Mouse (Mus musculus): ENCODE data around the gene Zfp629. TPM values are rescaled to one million over a fixed set of nuclear protein-coding genes. Genes with fewer than 3 reads are reported as not detected.
"Not testable (repeated sequence)": the region's sequence is repeated elsewhere in the genome, so short reads cannot be mapped to it uniquely, and the experiment has no call there.

Zfp629 gene
- polyA plus RNA-seq, 1 experiment from 2014 or later, result 26.1 TPM

DNA sequence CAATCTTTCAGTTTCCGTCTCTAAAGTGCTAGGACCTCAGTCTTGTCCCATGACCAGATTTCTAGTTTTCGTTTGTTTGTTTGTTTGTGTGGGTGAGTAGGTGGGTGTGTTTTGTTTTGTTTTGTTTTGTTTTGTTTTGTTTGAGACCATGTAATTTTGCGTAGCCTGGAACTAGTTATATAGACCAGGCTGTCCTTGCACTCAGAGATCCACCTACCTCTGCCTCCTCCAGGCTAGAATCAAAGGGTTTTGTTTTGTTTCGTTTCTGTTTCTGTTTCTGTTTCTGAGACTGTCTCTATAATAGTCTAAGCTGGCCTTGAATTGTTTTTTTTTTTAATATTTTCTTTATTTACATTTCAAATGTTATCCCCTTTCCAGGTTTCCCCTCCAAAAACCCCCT lies 30.8 kb upstream of the Zfp629 start:
- Histone ChIP-seq H3K9me3 (no peaks in the 10 kb centered on the region), H3K9ac (replicated peaks) (no peak overlapping the region), H3K4me3 (replicated peaks) (no peak overlapping the region), H3K27ac (no peak overlapping the region), H3K27me3 (no peaks in the 10 kb centered on the region; the same call in 1 of the 2 replicates), H3K4me1 (replicated peaks) (no peaks in the 10 kb centered on the region), H3K4me2 (no peak overlapping the region), H3K36me3 (no peaks in the 10 kb centered on the region)
- WGBS, result 90% methylated on average over 4 of the region's 4 CpGs
- no peak for ATAC-seq (ENCODE audit: insufficient number of reproducible peaks, insufficient read depth, low FRiP score, low TSS enrichment, low read depth)

- Histone ChIP-seq H3K4me3 (replicated peaks) (no peak overlapping the region), H3K4me1 (replicated peaks) (no peaks in the 10 kb centered on the region; the same call in 1 of the 2 replicates), H3K27me3 (no peaks in the 10 kb centered on the region; the same call in 1 of the 2 replicates), H3K4me2 (no peak overlapping the region), H3K27ac (no peak overlapping the region), H3K9ac (replicated peaks) (no peak overlapping the region), H3K9me3 (no peaks in the 10 kb centered on the region), H3K36me3 (no peaks in the 10 kb centered on the region)
- no peak for ATAC-seq (ENCODE audit: insufficient number of reproducible peaks, insufficient read depth, low FRiP score, low TSS enrichment, low read depth)
- 81% methylated on average over 4 of the region's 4 CpGs for WGBS
Observed at GRCm38 (mm10) chr7:127642254-127642653, 26.7 kb upstream of the Zfp629 start.

- no peak for ATAC-seq (ENCODE audit: insufficient number of reproducible peaks, insufficient read depth, low FRiP score, low TSS enrichment, low read depth)
- Histone ChIP-seq H3K4me3 (replicated peaks) (no peak overlapping the region), H3K36me3 (no peaks in the 10 kb centered on the region)
Observed at GRCm38 (mm10) chr7:127641260-127641659, 25.7 kb upstream of the Zfp629 start.

GRCm38 (mm10) chr7:127636963-127637362 lies 21.4 kb upstream of the Zfp629 start:
- peak overlapping the region; percentile 58 for H3K4me3 ChIP-seq (replicated peaks)
- peak; percentile 42; the same call in 1 of the 2 replicates for ATAC-seq (ENCODE audit: insufficient number of reproducible peaks, insufficient read depth, low FRiP score, low TSS enrichment, low read depth)
- peak overlapping the region; percentile 74 for H3K4me2 ChIP-seq
- under 1% methylated on average over 27 of the region's 27 CpGs for WGBS
- H3K9me3 ChIP-seq, result no peaks in the 10 kb centered on the region
- no peaks in the 10 kb centered on the region for H3K36me3 ChIP-seq
- H3K4me1 ChIP-seq (replicated peaks), result no peaks in the 10 kb centered on the region; the same call in 1 of the 2 replicates
- H3K27me3 ChIP-seq, result no peaks in the 10 kb centered on the region
- H3K27ac ChIP-seq, result no peak overlapping the region
- H3K9ac ChIP-seq (replicated peaks), result peak overlapping the region; percentile 63

More at GRCm38 (mm10) chr7:127641260-127641659, 25.7 kb upstream of the Zfp629 start:
- no peak overlapping the region for H3K9ac ChIP-seq (replicated peaks)
- no peak overlapping the region for H3K4me2 ChIP-seq
- H3K27ac ChIP-seq, result no peak overlapping the region
- no peaks in the 10 kb centered on the region; the same call in 1 of the 2 replicates for H3K27me3 ChIP-seq
- WGBS, result 49% methylated on average over 4 of the region's 4 CpGs
- no peaks in the 10 kb centered on the region for H3K9me3 ChIP-seq
- H3K4me1 ChIP-seq (replicated peaks), result no peaks in the 10 kb centered on the region; the same call in 1 of the 2 replicates

DNA sequence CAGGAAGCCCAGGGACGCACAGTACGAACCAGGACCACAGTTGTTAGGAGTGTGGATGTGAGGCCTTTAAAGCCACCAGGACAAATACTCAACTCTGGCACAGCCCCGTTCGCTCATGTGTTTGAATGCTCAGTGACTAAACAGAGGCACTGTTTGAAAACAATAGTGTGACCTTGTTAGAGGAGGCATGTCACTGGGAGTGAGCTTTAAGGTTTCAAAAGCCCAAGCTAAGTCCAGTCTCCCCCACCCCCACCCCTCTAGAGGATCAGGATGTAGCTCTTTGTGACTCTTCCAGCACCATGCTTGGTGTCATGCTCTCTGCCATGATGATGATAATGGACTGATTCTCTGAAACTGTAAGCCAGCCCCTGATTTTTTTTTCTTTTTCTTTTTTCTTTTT lies 15.8 kb upstream of the Zfp629 start:
- no peaks in the 10 kb centered on the region for H3K4me1 ChIP-seq (replicated peaks)
- H3K27ac ChIP-seq, result no peak overlapping the region
- H3K4me2 ChIP-seq, result no peak overlapping the region
- H3K9ac ChIP-seq (replicated peaks), result no peak overlapping the region
- 90% methylated on average over 4 of the region's 4 CpGs for WGBS
- no peaks in the 10 kb centered on the region for H3K27me3 ChIP-seq
- ATAC-seq (ENCODE audit: insufficient number of reproducible peaks, insufficient read depth, low FRiP score, low TSS enrichment, low read depth), result no peak
- H3K4me3 ChIP-seq (replicated peaks), result no peak overlapping the region
- no peaks in the 10 kb centered on the region for H3K9me3 ChIP-seq
- H3K36me3 ChIP-seq, result no peaks in the 10 kb centered on the region

DNA sequence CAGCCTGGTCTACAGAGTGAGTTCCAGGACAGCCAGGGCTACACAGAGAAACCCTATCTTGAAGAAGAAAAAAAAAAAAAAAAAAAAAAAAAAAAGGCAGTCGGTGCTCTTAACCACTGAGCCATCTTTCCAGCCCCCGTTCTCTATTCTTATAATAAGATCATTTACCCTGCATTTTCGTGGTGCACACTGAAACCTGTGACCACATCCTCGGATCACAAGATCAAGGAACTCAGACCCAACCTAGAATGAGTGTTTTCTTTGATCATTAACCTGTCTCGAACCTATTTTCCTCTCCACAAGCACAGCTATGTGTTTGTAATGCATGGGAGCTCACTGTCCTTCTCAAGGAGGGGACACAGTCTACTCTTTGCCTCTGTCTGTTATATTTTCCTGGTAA lies 13.0 kb upstream of the Zfp629 start:
- ATAC-seq (ENCODE audit: insufficient number of reproducible peaks, insufficient read depth, low FRiP score, low TSS enrichment, low read depth), result no peak
- H3K27me3 ChIP-seq, result no peaks in the 10 kb centered on the region
- no peaks in the 10 kb centered on the region for H3K36me3 ChIP-seq
- no peak overlapping the region for H3K4me2 ChIP-seq
- no peak overlapping the region for H3K9ac ChIP-seq (replicated peaks)
- 86% methylated on average over 5 of the region's 5 CpGs for WGBS
- no peaks in the 10 kb centered on the region for H3K9me3 ChIP-seq
- H3K27ac ChIP-seq, result no peak overlapping the region
- no peaks in the 10 kb centered on the region for H3K4me1 ChIP-seq (replicated peaks)
- H3K4me3 ChIP-seq (replicated peaks), result no peak overlapping the region

DNA sequence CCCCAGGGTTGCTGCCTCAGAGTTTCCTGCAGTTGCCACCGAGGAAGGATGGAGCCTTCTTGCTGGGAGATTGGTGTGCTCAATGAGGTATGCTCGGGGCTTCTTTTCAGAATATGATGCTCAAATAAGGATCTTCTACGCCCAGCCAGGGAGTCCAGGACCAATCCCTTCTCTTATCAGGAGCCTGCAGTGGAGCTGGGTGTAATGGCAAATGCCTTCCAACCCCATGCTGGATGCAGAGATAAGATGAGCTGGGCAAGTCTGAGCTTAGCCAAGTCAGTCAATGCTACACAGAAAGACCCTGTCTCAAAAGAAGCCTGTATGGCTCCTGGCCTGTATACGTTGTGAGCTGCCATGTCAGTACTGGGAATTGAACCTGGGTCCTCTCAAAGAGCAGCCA lies 10.9 kb upstream of the Zfp629 start:
- H3K27ac ChIP-seq, result no peak overlapping the region
- WGBS, result 85% methylated on average over 4 of the region's 4 CpGs
- no peak overlapping the region for H3K4me2 ChIP-seq
- no peaks in the 10 kb centered on the region for H3K36me3 ChIP-seq
- no peak overlapping the region for H3K4me3 ChIP-seq (replicated peaks)
- no peak overlapping the region for H3K9ac ChIP-seq (replicated peaks)
- no peaks in the 10 kb centered on the region for H3K4me1 ChIP-seq (replicated peaks)
- no peak for ATAC-seq (ENCODE audit: insufficient number of reproducible peaks, insufficient read depth, low FRiP score, low TSS enrichment, low read depth)
- H3K9me3 ChIP-seq, result no peaks in the 10 kb centered on the region
- H3K27me3 ChIP-seq, result no peaks in the 10 kb centered on the region

DNA sequence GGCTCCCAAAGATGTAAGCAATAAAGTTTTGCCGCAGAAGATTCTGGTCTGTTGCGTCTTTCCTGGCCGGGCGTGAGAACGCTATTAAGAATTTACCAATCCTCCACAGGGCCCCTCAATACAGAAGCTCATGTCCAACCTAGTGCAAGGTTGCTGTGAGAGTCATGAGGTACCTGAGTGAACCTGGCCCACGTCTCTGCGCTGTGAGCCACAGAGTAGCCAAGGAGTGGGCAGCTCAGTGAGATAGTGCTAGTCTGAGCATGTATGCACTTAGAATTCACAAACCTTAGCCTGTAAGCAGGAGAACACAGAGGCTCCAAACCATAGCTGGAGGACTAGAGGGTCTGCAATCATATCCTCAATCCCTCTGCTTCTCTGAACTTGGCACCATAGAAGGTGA lies 10.4 kb upstream of the Zfp629 start:
- WGBS, result 96% methylated on average over 7 of the region's 7 CpGs
- H3K36me3 ChIP-seq, result no peaks in the 10 kb centered on the region
- no peak for ATAC-seq (ENCODE audit: insufficient number of reproducible peaks, insufficient read depth, low FRiP score, low TSS enrichment, low read depth)
- no peak overlapping the region for H3K27ac ChIP-seq
- H3K9ac ChIP-seq (replicated peaks), result no peak overlapping the region
- no peaks in the 10 kb centered on the region for H3K9me3 ChIP-seq
- no peaks in the 10 kb centered on the region for H3K4me1 ChIP-seq (replicated peaks)
- H3K27me3 ChIP-seq, result no peaks in the 10 kb centered on the region
- no peak overlapping the region for H3K4me3 ChIP-seq (replicated peaks)
- H3K4me2 ChIP-seq, result no peak overlapping the region

DNA sequence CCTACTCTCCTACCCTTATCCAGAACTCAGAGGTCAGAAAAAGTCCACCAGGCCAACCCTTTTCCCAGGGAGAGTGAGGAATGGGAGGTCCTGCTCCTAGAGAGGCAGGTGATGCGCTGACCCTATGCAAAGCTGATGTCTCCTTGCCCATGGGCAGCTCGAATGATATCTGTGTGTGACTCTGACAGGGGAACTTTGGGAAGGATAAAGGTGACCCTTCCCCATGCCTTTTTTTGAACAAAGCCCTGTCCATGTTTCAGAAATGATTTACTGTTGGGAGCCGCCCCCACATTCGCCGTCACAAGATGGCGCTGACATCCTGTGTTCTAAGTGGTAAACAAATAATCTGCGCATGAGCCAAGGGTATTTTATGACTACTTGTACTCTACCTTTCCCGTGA lies 2.8 kb upstream of the Zfp629 start:
- not testable (repeated sequence) for H3K27ac ChIP-seq; H3K9me3 ChIP-seq; H3K27me3 ChIP-seq; H3K4me3 ChIP-seq (replicated peaks); H3K9ac ChIP-seq (replicated peaks); H3K4me2 ChIP-seq; ATAC-seq (ENCODE audit: insufficient number of reproducible peaks, insufficient read depth, low FRiP score, low TSS enrichment, low read depth); H3K36me3 ChIP-seq
- 93% methylated on average over 7 of the region's 8 CpGs for WGBS
- H3K4me1 ChIP-seq (replicated peaks), result peaks cover 13% of the 10 kb centered on the region

- no peak for ATAC-seq (ENCODE audit: insufficient number of reproducible peaks, insufficient read depth, low FRiP score, low TSS enrichment, low read depth)
- Histone ChIP-seq H3K4me2 (no peak overlapping the region), H3K4me1 (replicated peaks) (peaks cover 15% of the 10 kb centered on the region), H3K27me3 (no peaks in the 10 kb centered on the region), H3K9ac (replicated peaks) (no peak overlapping the region), H3K27ac (no peak overlapping the region), H3K4me3 (replicated peaks) (no peak overlapping the region), H3K36me3 (peaks cover under 1% of the 10 kb centered on the region), H3K9me3 (no peaks in the 10 kb centered on the region)
- 54% methylated on average over 2 of the region's 2 CpGs for WGBS
Observed at GRCm38 (mm10) chr7:127617962-127618361, 2.4 kb upstream of the Zfp629 start.

DNA sequence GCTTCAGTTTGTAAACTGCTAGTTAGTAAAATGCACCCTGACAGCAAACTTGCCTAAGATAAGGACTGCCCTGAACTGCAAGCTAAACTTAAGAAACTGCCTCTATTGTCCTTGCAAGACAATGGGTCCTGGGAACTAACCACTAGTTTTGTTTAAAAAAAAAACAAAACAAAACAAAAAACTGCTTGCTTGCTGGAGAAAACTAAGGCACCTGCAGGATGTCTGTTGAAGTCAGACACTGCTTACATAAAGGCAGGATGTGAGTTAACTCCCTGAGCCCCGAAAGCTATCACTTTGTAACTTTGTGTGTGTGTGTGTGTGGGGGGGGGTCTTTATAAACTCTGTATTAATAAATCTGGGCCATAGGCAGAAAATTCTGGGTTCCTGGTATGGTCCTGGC lies 1.3 kb upstream of the Zfp629 start:
- WGBS, result 87% methylated on average over 1 of the region's 1 CpGs

GRCm38 (mm10) chr7:127616336-127616735 lies 739 bp upstream of the Zfp629 start:
- Histone ChIP-seq H3K27me3 (no peaks in the 10 kb centered on the region), H3K4me3 (replicated peaks) (peak overlapping the region; percentile 100; the same call in 1 of the 2 replicates), H3K9ac (replicated peaks) (no peak overlapping the region), H3K27ac (no peak overlapping the region), H3K4me2 (0 out of 2 replicates have a peak overlapping the region, but pooled peaks have one; percentile 77), H3K9me3 (peaks cover 6% of the 10 kb centered on the region; the same call in 1 of the 2 replicates), H3K36me3 (peaks cover 17% of the 10 kb centered on the region), H3K4me1 (replicated peaks) (peaks cover 15% of the 10 kb centered on the region)
- WGBS, result 74% methylated on average over 1 of the region's 1 CpGs
- no peak for ATAC-seq (ENCODE audit: insufficient number of reproducible peaks, insufficient read depth, low FRiP score, low TSS enrichment, low read depth)

More for the DNA sequence above, 1.3 kb upstream of the Zfp629 start:
- H3K4me2 ChIP-seq, result no peak overlapping the region
- no peak overlapping the region for H3K9ac ChIP-seq (replicated peaks)
- no peak overlapping the region for H3K27ac ChIP-seq
- H3K27me3 ChIP-seq, result no peaks in the 10 kb centered on the region
- peaks cover 15% of the 10 kb centered on the region for H3K4me1 ChIP-seq (replicated peaks)
- H3K9me3 ChIP-seq, result peaks cover 2% of the 10 kb centered on the region; the same call in 1 of the 2 replicates
- ATAC-seq (ENCODE audit: insufficient number of reproducible peaks, insufficient read depth, low FRiP score, low TSS enrichment, low read depth), result no peak
- H3K4me3 ChIP-seq (replicated peaks), result no peak overlapping the region
- H3K36me3 ChIP-seq, result peaks cover 11% of the 10 kb centered on the region

Measured in limb, embryonic 12.5 days (tissue).